Mouse (Mus musculus): Measurements from ENCODE around the gene Mfap2.

The Mfap2 gene

GRCm38 (mm10) chr4:140987476-140987875 lies 22.7 kb upstream of the Mfap2 start:
- no peak for DNase-seq (ENCODE audit: low read depth, low spot score)

GRCm38 (mm10) chr4:140988706-140989290 lies 21.4 kb upstream of the Mfap2 start:
- DNase-seq (ENCODE audit: low read depth, low spot score) = no peak

- DNase-seq (ENCODE audit: low read depth, low spot score) = no peak
Measured at GRCm38 (mm10) chr4:140989447-140989846, 20.8 kb upstream of the Mfap2 start.

- no peak for DNase-seq (ENCODE audit: low read depth, low spot score)
Measured at GRCm38 (mm10) chr4:140992215-140992614, 18.0 kb upstream of the Mfap2 start.

- no peak for DNase-seq (ENCODE audit: low read depth, low spot score)
Measured at GRCm38 (mm10) chr4:140993846-140994245, 16.4 kb upstream of the Mfap2 start.

DNA sequence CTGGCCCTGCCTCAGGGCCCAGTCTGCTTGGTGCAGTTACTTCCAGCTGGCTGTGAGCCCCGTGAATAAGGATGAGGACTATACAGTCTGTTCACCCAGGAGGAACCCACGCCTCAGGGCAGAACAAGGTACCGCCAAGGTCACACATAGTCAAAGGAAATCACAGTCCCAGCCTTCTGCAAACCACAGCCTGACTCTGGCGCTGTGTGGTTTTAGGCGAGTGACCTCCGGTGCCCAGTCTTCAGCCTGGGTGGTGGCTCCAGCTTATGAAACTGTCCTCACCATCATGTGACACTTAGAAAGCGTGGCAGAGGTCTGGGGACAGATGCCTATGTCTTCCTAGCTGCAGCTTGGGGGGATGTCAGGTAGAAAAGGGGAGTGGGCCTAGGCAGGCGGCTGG lies 14.4 kb upstream of the Mfap2 start:
- no peak for DNase-seq (ENCODE audit: low read depth, low spot score)

GRCm38 (mm10) chr4:140996812-140997211 lies 13.4 kb upstream of the Mfap2 start:
- DNase-seq (ENCODE audit: low read depth, low spot score) = no peak

DNA sequence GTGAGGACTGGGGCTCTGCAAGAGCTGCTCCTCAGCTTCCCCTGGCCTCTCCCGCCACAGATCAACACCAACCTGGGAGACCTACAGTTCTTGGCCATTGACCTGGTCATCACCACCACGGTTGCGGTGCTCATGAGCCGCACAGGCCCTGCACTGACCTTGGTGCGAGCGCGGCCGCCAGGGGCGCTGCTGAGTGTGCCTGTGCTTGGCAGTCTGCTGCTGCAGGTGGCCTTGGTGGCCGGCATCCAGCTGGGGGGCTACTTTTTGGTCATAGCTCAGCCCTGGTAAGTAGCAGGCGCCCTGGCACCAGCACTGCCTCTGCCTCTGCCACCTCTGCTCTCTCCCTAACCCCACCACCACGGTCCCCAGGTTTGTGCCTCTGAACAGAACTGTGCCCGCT lies 4.2 kb upstream of the Mfap2 start:
- DNase-seq (ENCODE audit: low read depth, low spot score) = no peak

DNA sequence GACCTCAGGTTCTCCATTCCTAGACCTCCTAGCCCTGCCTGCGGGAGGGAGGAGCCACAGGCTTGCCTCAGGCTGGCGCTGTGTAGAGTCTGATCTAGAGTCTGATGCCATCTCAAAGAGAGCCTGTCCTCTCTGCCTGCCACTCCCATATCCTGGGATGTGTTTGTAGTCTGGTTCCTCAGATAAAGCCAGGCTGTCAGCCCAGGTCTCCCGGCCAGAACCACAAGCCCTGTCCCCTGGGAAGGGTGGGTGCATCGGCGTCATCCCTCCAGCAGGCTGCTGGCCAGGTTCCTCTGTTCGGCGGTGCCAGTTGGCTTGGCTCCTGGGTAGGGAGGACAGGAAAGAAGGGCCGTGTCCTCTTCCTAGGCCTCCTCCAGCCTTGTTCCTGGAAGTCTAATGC lies 2.2 kb upstream of the Mfap2 start:
- DNase-seq (ENCODE audit: low read depth, low spot score) = peak; percentile 67

- DNase-seq (ENCODE audit: low read depth, low spot score) = no peak
Measured at GRCm38 (mm10) chr4:141010526-141010925, 308 bp downstream of the Mfap2 start.

- peak; percentile 81 for DNase-seq (ENCODE audit: low read depth, low spot score)
Measured at GRCm38 (mm10) chr4:141010941-141011429, 767 bp downstream of the Mfap2 start.

DNA sequence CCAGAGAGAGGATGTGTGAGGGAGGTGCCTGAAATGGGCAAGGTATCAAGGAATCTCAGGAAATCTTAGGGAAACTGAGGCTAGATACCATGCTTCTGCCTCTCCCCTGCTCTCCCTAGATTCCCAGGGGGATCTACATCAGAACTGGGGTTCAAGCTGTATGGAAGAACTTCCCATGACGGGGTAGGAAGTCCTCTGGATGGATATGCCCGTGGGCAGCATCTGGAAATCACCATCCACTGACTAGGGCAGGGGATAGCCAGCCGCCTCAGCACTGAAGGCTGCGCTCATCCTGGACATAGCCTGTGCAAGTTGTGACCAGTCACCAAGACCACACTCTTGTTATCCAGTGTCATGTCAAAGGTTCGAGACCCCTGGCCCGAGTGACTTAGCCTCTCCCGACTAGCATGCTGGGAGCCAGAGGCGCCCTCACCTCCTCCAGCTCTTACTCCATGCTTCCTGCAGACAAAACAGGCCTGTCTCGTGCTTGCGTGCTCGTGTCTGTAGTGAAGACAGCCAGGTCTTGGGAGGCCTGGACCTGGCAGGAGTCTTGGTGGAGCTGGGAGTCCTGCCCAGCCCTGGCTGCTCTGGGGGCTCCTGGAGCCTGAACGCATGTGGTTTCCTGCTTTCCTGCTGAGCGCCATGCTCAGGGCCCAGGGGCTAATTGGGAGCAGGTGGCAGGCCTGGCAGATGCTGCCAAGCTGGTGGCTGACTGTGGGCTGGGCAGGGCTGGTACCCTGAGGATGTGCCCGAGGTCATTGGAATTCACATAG lies 1.5 kb downstream of the Mfap2 start:
- peak; percentile 73 for DNase-seq (ENCODE audit: low read depth, low spot score)

GRCm38 (mm10) chr4:141012558-141012957 lies 2.3 kb downstream of the Mfap2 start:
- no peak for DNase-seq (ENCODE audit: low read depth, low spot score)

DNA sequence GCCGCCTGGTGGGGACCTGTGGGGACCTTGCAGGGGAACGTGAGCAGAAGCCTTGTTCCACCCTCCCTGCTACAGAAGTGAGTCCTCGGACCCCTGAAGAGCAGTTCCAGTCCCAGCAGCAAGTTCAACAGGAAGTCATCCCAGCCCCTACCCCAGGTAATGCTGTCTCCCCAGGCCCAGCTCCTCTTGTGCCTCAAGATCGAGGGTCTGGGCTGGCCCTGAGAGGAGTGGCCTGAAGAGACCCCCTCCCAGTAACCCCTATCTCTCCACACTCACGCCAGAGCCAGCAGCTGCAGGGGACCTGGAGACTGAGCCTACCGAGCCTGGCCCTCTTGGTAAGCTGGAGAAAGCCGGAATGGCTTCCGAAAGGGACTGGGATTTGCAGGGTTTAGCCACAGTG lies 3.9 kb downstream of the Mfap2 start:
- no peak for DNase-seq (ENCODE audit: low read depth, low spot score)

GRCm38 (mm10) chr4:141014856-141015255 lies 4.6 kb downstream of the Mfap2 start:
- no peak for DNase-seq (ENCODE audit: low read depth, low spot score)

GRCm38 (mm10) chr4:141015356-141015755 lies 5.1 kb downstream of the Mfap2 start:
- no peak for DNase-seq (ENCODE audit: low read depth, low spot score)

- no peak for DNase-seq (ENCODE audit: low read depth, low spot score)
Measured at GRCm38 (mm10) chr4:141016311-141016710, 6.1 kb downstream of the Mfap2 start.

- no peak for DNase-seq (ENCODE audit: low read depth, low spot score)
Measured at GRCm38 (mm10) chr4:141017657-141018436, 7.6 kb downstream of the Mfap2 start.

DNA sequence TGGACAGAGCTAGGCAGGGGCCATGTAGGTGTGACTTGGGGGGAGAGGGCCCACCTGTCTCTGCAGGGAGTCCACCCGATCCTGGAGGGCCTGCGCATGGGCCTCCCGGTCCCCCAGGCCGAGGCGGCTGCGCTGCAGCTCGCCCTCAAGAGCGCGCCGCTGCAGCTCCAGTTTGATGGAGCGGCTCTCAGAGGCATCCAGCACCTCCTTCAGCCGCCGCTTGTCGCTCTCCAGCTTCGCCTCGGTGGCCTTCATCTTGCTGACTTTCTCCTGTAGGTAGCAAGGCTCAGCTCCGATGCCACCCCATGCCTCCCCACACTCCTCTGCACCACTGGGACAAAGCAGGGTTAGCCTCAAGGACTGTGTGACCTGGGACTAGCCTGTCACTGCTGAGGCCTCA lies 10.0 kb downstream of the Mfap2 start:
- DNase-seq (ENCODE audit: low read depth, low spot score) = no peak

GRCm38 (mm10) chr4:141020811-141021613 lies 10.8 kb downstream of the Mfap2 start:
- no peak for DNase-seq (ENCODE audit: low read depth, low spot score)

DNA sequence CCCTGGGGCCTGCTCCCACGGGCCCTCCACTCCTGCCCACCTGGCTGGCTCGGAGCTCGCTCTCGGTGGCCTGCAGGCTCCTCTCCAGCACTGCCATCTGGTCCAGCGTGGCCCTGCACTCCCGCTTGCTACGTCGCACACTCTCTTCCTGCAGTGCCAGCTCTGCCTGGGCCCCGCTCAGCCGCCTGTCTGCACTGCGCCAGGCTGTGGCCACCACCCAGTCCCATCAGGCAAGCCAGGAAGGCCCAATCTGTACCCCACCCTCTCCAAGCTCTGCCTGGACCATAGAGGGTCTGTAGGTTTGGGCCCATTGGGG lies 11.4 kb downstream of the Mfap2 start:
- DNase-seq (ENCODE audit: low read depth, low spot score) = no peak

DNA sequence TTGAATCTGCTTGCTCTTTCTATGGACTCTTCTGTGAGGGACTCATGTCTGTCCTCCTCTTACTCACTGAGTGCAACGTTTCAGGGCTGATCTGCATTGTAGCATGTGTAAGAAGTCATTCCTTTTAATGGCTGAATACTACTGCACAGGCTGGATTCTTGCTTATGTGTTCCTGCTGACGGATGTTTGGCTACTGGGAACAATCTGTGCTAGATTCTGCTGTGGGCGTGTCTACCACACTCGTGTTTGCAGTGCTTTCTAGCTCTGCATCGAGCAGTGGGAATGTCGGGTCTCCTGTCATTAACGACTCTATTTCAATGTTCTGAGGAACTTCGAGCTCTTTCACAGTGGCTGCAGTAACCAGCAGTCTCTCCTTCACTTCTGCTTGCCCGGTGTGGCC lies 13.8 kb downstream of the Mfap2 start:
- no peak for DNase-seq (ENCODE audit: low read depth, low spot score)

All from 3T3-L1 (cell line).